Mouse (Mus musculus) splenic B cell, adult 2 months (primary cell): Measurements from ENCODE around the gene Lpp.

Experiments used
- DNase-seq: peaks from one replicate; pipeline ENCODE4 v3.0.0-alpha.2; 2011; ENCODE audit warnings: low read depth, low spot score
- H3K27me3 ChIP-seq: 2 replicates; pipeline ENCODE4 v1.6.1; 2012; ENCODE audit warnings: mild to moderate bottlenecking, low read length, moderate library complexity, mixed read lengths; ENCODE audit not compliant: control insufficient read depth, poor library complexity, insufficient read depth, severe bottlenecking
- H3K36me3 ChIP-seq: 2 replicates; pipeline ENCODE4 v1.6.1; 2012; ENCODE audit warnings: mild to moderate bottlenecking, low read length, moderate library complexity, mixed read lengths; ENCODE audit not compliant: control insufficient read depth, poor library complexity, insufficient read depth, severe bottlenecking

Lpp gene

GRCm38 (mm10) chr16:24455361-24455855 is 62.1 kb downstream of the Lpp start:
- Histone ChIP-seq H3K27me3 (no peaks in the 10 kb centered on the region), H3K36me3 (no peaks in the 10 kb centered on the region; the same call in 1 of the 2 replicates)
- DNase-seq, result no peak

GRCm38 (mm10) chr16:24463842-24464241 is 70.5 kb downstream of the Lpp start:
- Histone ChIP-seq H3K27me3 (no peaks in the 10 kb centered on the region), H3K36me3 (no peaks in the 10 kb centered on the region; the same call in 1 of the 2 replicates)
- DNase-seq, result no peak

- Histone ChIP-seq H3K27me3 (no peaks in the 10 kb centered on the region), H3K36me3 (no peaks in the 10 kb centered on the region)
- DNase-seq, result no peak
Observed at GRCm38 (mm10) chr16:24464436-24464835, 71.1 kb downstream of the Lpp start.

- H3K36me3 ChIP-seq, result no peaks in the 10 kb centered on the region
- H3K27me3 ChIP-seq, result no peaks in the 10 kb centered on the region
- DNase-seq, result no peak
Observed at GRCm38 (mm10) chr16:24465633-24466032, 72.3 kb downstream of the Lpp start.

- Histone ChIP-seq H3K27me3 (no peaks in the 10 kb centered on the region), H3K36me3 (no peaks in the 10 kb centered on the region)
- DNase-seq, result peak; percentile 86
Observed at GRCm38 (mm10) chr16:24467544-24468290, 74.4 kb downstream of the Lpp start.

- no peaks in the 10 kb centered on the region for H3K27me3 ChIP-seq
- no peak for DNase-seq
- no peaks in the 10 kb centered on the region for H3K36me3 ChIP-seq
Observed at GRCm38 (mm10) chr16:24469313-24469712, 76.0 kb downstream of the Lpp start.

- H3K27me3 ChIP-seq, result no peaks in the 10 kb centered on the region
- H3K36me3 ChIP-seq, result no peaks in the 10 kb centered on the region
- no peak for DNase-seq
Observed at GRCm38 (mm10) chr16:24470601-24471000, 77.3 kb downstream of the Lpp start.

- H3K27me3 ChIP-seq, result no peaks in the 10 kb centered on the region
- DNase-seq, result no peak
- H3K36me3 ChIP-seq, result no peaks in the 10 kb centered on the region
Observed at GRCm38 (mm10) chr16:24471029-24471428, 77.7 kb downstream of the Lpp start.

- Histone ChIP-seq H3K36me3 (no peaks in the 10 kb centered on the region), H3K27me3 (no peaks in the 10 kb centered on the region)
- no peak for DNase-seq
Observed at GRCm38 (mm10) chr16:24471801-24472200, 78.5 kb downstream of the Lpp start.

GRCm38 (mm10) chr16:24473966-24474365 is 80.7 kb downstream of the Lpp start:
- no peak for DNase-seq
- Histone ChIP-seq H3K36me3 (no peaks in the 10 kb centered on the region), H3K27me3 (no peaks in the 10 kb centered on the region)

GRCm38 (mm10) chr16:24474781-24475180 is 81.5 kb downstream of the Lpp start:
- Histone ChIP-seq H3K27me3 (no peaks in the 10 kb centered on the region), H3K36me3 (no peaks in the 10 kb centered on the region)
- DNase-seq, result peak; percentile 45

- DNase-seq, result no peak
- H3K36me3 ChIP-seq, result no peaks in the 10 kb centered on the region
- H3K27me3 ChIP-seq, result no peaks in the 10 kb centered on the region
Observed at GRCm38 (mm10) chr16:24475305-24475947, 82.1 kb downstream of the Lpp start.

- no peaks in the 10 kb centered on the region for H3K36me3 ChIP-seq
- no peak for DNase-seq
- H3K27me3 ChIP-seq, result no peaks in the 10 kb centered on the region
Observed at GRCm38 (mm10) chr16:24476911-24477401, 83.6 kb downstream of the Lpp start.

GRCm38 (mm10) chr16:24478006-24478405 is 84.7 kb downstream of the Lpp start:
- Histone ChIP-seq H3K36me3 (no peaks in the 10 kb centered on the region), H3K27me3 (no peaks in the 10 kb centered on the region)
- no peak for DNase-seq

GRCm38 (mm10) chr16:24478851-24479250 is 85.5 kb downstream of the Lpp start:
- H3K27me3 ChIP-seq, result no peaks in the 10 kb centered on the region
- no peaks in the 10 kb centered on the region for H3K36me3 ChIP-seq
- peak; percentile 64 for DNase-seq
